Mouse (Mus musculus): ENCODE measurements around the gene Gabrp. TPM values are rescaled to one million over a fixed set of nuclear protein-coding genes. Genes with fewer than 3 reads are reported as not detected.

Gene Gabrp
- total RNA-seq (2021) (not detected), polyA plus RNA-seq (2012; rRNA removed) (not detected in 2 replicates)
- long read RNA-seq, partial matches to known transcripts: 0 of 1 reads
- long read RNA-seq, other reads (novel, unspliced or antisense): 1 of 1 reads

GRCm38 (mm10) chr11:33578859-33579258, at the start of gene Gabrp:
Gene Gabrp (minus strand): TSS chr11:33578959.
- DNase-seq: no peak

GRCm38 (mm10) chr11:33627136-33627742, 48.5 kb upstream of the Gabrp start:
- no peak for DNase-seq

- peak; percentile 67 for DNase-seq
Measured at GRCm38 (mm10) chr11:33614218-33614617, 35.5 kb upstream of the Gabrp start.

- DNase-seq: no peak
Measured at GRCm38 (mm10) chr11:33607784-33608183, 29.0 kb upstream of the Gabrp start.

- DNase-seq: no peak
Measured at GRCm38 (mm10) chr11:33603174-33603573, 24.4 kb upstream of the Gabrp start.

GRCm38 (mm10) chr11:33598986-33599385, 20.2 kb upstream of the Gabrp start, which contains the start of gene D130052B06Rik:
Gene D130052B06Rik (plus strand): TSS chr11:33599302.
- DNase-seq: no peak

GRCm38 (mm10) chr11:33596655-33597054, 17.9 kb upstream of the Gabrp start:
- no peak for DNase-seq

- DNase-seq: no peak
Measured at GRCm38 (mm10) chr11:33592826-33593225, 14.1 kb upstream of the Gabrp start.

GRCm38 (mm10) chr11:33590771-33591170, 12.0 kb upstream of the Gabrp start:
- DNase-seq: no peak

GRCm38 (mm10) chr11:33586614-33587013, 7.9 kb upstream of the Gabrp start:
- DNase-seq: no peak

- DNase-seq: no peak
Measured at GRCm38 (mm10) chr11:33579621-33580020, 862 bp upstream of the Gabrp start.

GRCm38 (mm10) chr11:33574944-33575343, 3.8 kb downstream of the Gabrp start:
- no peak for DNase-seq

- no peak for DNase-seq
Measured at GRCm38 (mm10) chr11:33570413-33570812, 8.3 kb downstream of the Gabrp start.

- no peak for DNase-seq
Measured at GRCm38 (mm10) chr11:33563921-33564320, 14.8 kb downstream of the Gabrp start.

- peak; percentile 14 for DNase-seq
Measured at GRCm38 (mm10) chr11:33554123-33554522, 24.6 kb downstream of the Gabrp start.

GRCm38 (mm10) chr11:33550861-33551560, 27.7 kb downstream of the Gabrp start:
- no peak for DNase-seq

- no peak for DNase-seq
Measured at GRCm38 (mm10) chr11:33547386-33547785, 31.4 kb downstream of the Gabrp start.

GRCm38 (mm10) chr11:33544945-33545344, 33.8 kb downstream of the Gabrp start:
- no peak for DNase-seq

GRCm38 (mm10) chr11:33544121-33544520, 34.6 kb downstream of the Gabrp start:
- DNase-seq: no peak

GRCm38 (mm10) chr11:33537390-33538125, 41.2 kb downstream of the Gabrp start:
- DNase-seq: no peak

GRCm38 (mm10) chr11:33536636-33537035, 42.1 kb downstream of the Gabrp start:
- DNase-seq: no peak

GRCm38 (mm10) chr11:33534541-33534940, 44.2 kb downstream of the Gabrp start:
- no peak for DNase-seq

- no peak for DNase-seq
Measured at GRCm38 (mm10) chr11:33533577-33533976, 45.2 kb downstream of the Gabrp start.

Data from adrenal gland, adult 2 months (tissue).